Mouse (Mus musculus) embryonic fibroblast, embryonic 13.5 days (primary cell): ENCODE measurements around the gene Ykt6.

Source experiments
- CTCF ChIP-seq: IDR thresholded peaks from 2 replicates; pipeline ENCODE4 v1.5.1; 2011; ENCODE audit warnings: mild to moderate bottlenecking, control low read depth, low read length, moderate library complexity, borderline replicate concordance; ENCODE audit not compliant: insufficient read depth
- POLR2A ChIP-seq: IDR thresholded peaks from 2 replicates; pipeline ENCODE4 v1.6.1; 2011; ENCODE audit warnings: low read depth, mild to moderate bottlenecking, control low read depth, low read length, moderate library complexity

DNA sequence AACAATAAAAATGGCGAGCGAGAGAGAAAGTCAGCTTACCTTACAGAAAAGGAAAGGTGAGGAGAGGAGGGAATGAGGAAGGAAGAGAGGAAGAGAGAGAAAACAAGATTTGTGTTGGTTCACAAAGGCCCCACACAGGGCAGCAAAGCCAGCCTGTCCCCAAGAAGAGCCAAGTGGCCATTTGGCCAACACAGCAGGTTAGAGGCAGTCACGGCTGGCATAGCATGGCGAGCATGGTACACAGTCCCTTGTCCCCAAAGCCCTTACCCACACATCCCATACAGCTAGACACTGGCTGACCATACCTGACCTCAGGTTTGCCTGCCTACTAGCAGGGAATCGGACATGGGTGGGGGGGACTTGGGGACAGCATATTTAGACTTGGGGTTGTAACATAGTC lies 28.1 kb downstream of the Ykt6 start:
- no peak for TF ChIP-seq CTCF
- TF ChIP-seq POLR2A, result no peak
